Mouse (Mus musculus): ENCODE measurements around the gene Shq1. TPM values are rescaled to one million over a fixed set of nuclear protein-coding genes. Genes with fewer than 3 reads are reported as not detected.

Gene Shq1
- total RNA-seq (2023), result 1 to 10 TPM; 3.5 to 4.8 TPM

GRCm38 (mm10) chr6:100670880-100671344 lies at the start of gene Shq1:
Gene Shq1 (minus strand): TSS chr6:100671157.

GRCm38 (mm10) chr6:100704574-100705365 lies 33.8 kb upstream of the Shq1 start, which contains the start of gene Gxylt2:
Gene Gxylt2 (plus strand): TSS chr6:100704734.

Other genes starting within 250 kb of the Shq1 start
- under 1 TPM; 0.24 to 0.33 TPM for gene Gxylt2, start 33.6 kb upstream of the Shq1 start, total RNA-seq (2023)
- gene Ppp4r2, start 162.5 kb upstream of the Shq1 start, total RNA-seq (2023), result 10 to 100 TPM; 49.9 to 60.4 TPM

All from neutrophil, adult 83 days (primary cell).